Mouse (Mus musculus) effector memory CD4-positive, alpha-beta T cell, adult 7 months (primary cell): ENCODE data around the gene Zfp341. TPM values are rescaled to one million over a fixed set of nuclear protein-coding genes. Genes with fewer than 3 reads are reported as not detected.

Source experiments
- polyA plus RNA-seq: library from polyadenylated mRNA; unstranded; fragments of 100-300 nt; shearing (Covaris generic); gene quantifications from one replicate; pipeline ENCODE4 v1.2.1, GENCODE M21; 2017

Gene Zfp341
- 0.60 TPM for polyA plus RNA-seq

DNA sequence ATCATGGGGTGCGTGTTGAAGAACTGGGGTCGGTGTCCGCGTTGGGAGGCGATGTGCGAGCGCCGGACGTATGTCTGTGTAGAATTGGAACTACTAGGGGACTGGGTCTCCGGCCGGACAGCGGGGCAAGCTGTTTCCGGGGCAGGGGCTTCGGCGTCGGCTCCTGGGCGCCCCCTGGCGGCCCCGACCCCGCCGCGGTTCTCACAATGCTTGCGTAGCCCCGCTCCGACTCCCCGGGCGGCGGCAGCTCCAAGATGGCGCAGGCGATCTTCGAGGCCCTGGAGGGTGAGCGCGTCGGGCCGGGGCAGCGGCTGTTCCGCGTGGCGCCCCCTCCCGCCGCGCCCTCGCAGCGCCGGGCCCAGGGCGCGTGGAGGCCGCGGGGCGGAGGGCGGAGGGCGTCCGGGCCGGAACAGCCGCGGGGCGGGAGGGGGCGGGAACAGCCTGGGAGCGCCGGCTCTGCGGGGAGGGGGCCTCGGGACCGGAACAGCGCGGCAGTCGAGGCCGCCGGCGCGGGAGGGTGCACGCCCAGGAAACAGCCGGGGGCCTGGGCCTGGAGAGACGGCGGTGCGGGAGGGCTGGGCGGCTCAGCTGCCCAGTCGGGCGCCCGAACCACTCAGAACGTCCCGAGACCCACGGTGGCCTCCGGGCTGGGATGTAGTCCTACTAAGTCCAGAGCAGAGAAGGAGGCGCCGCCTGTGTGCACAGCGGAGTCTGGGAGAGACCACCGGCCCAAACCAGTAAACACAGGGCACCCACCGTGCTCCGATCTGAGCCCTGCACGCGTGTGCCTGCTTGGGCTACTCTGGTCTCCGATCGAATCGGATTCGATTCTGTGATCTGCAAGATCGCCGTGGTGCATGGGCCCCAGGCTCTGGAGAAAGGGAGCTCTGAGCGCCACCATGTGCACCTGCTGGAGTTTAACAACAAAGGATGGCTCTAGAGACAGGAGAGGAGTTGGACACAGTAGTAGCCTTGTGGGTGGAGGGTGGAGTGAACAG, at the start of gene Zfp341, which contains the start of gene 4930519P11Rik:
Gene Zfp341 (plus strand): TSS at position 180 of the 998 bp plus-strand sequence.
Gene 4930519P11Rik (minus strand): TSS at position 320 of the 998 bp plus-strand sequence.

DNA sequence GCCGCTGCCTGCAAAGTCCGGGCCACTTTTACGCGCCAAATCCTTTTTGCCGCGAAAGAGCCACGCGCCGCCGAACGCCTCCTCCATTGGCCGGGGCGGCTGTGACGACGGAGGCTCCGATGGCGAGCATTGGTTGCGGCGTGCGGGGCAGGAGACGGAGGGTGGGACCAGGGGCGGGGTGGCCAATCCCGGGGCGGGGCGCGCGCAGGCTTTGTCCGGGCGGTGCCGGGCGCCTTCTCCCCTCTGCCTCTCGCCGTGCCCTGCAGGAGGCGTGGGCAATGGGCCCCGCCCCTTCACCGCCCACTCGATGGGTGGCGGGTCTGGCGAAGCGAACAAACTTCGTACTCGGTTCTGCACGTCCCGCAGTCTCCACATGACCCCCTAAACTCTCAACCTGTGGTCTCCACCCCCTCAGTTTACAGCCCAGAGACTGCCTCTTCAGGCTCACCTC, 43.2 kb upstream of the Zfp341 start, which contains the start of gene E2f1:
Gene E2f1 (minus strand): TSS at position 57 of the 451 bp plus-strand sequence.

DNA sequence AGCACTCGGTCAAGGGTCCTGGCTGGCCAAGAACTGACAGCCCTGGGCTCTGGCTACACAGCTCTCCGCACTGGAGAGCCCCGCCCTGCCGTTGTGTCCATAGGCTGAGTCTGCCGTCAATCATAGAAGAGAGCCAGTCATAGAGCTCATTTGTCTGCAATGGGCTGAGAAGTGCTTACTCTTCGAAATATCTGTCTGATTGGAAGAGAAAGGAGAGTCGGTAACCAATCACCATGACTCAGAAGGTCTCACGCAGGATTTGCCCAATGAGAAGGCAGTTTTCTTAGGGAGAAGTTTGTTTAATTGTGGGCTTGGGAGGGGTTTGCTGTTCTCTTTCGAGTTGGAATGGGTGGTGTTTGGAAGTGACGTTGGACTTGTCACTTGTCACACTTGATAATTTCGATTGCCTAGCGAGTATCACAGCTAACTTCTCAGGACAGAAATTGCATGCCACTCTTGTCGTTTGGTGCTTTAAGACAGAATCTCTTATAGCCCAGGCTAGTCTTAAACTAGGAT, 9.4 kb upstream of the Zfp341 start, which contains the start of gene Pxmp4:
Gene Pxmp4 (minus strand): TSS at position 71 of the 516 bp plus-strand sequence.

DNA sequence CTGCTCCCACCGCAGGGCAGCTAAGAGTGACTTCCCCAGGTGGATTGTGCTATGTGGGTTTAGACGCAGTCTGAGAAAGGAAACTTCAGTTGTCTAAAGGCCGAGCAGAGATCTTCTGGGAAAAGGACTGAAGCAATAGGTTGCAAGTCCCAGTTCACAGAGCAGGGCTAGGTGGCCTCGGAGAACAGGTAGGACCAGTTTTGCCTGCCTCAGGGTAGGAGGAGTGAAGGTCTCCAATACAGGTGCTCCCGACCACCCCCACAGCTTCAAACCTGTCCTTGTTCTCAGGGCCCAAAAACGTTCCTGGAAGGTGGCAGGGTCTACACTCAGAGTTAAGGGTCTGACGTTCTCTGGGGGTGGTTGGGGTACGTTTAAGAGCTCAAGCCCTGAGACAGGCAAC, 38.3 kb downstream of the Zfp341 start, which contains the start of gene Chmp4b:
Gene Chmp4b (plus strand): TSS at position 343 of the 400 bp plus-strand sequence.

Other genes with a start within 250 kb of the Zfp341 start
- gene Cdk5rap1, start 240.3 kb upstream of the Zfp341 start, polyA plus RNA-seq = 17.9 TPM
- not detected for gene Snta1, start 205.2 kb upstream of the Zfp341 start, polyA plus RNA-seq
- gene Cbfa2t2, start 176.8 kb upstream of the Zfp341 start, polyA plus RNA-seq = 22.7 TPM
- not detected for gene 1700003F12Rik, start 66.2 kb upstream of the Zfp341 start, polyA plus RNA-seq
- not detected for gene Actl10, start 61.5 kb upstream of the Zfp341 start, polyA plus RNA-seq
- not detected for gene Necab3, start 54.4 kb upstream of the Zfp341 start, polyA plus RNA-seq
- gene E2f1, start 43.4 kb upstream of the Zfp341 start, polyA plus RNA-seq = 1.3 TPM
- 8.7 TPM for gene Pxmp4, start 9.6 kb upstream of the Zfp341 start, polyA plus RNA-seq
- not detected for gene 4930519P11Rik, start 140 bp downstream of the Zfp341 start, polyA plus RNA-seq
- 17.2 TPM for gene Chmp4b, start 38.4 kb downstream of the Zfp341 start, polyA plus RNA-seq
- not detected for gene Gm14214, start 156.7 kb downstream of the Zfp341 start, polyA plus RNA-seq
- 79.6 TPM for gene Raly, start 177.8 kb downstream of the Zfp341 start, polyA plus RNA-seq
- gene a, start 178.1 kb downstream of the Zfp341 start, polyA plus RNA-seq = 0.79 TPM